Mouse (Mus musculus) kidney, postnatal 0 days (tissue): ENCODE data around the gene Dcun1d1. TPM values are rescaled to one million over a fixed set of nuclear protein-coding genes. Genes with fewer than 3 reads are reported as not detected.

ENCODE experiments used
- ATAC-seq: fragments of 200-750 bp; cut with Nextera tagmentation; replicated peaks from 2 replicates; pipeline ENCODE4 v1.8.0; 2017; ENCODE audit warnings: low read depth, moderate number of reproducible peaks, moderate TSS enrichment, moderate library complexity; ENCODE audit not compliant: low FRiP score
- DNase-seq: peaks from one replicate; pipeline ENCODE4 v3.0.0-alpha.2; 2016; ENCODE audit warnings: low spot score
- H3K27ac ChIP-seq: fragments of 300-500 bp; sonication (generic); 2 replicates; pipeline ENCODE4 v1.5.1; 2014; ENCODE audit warnings: mild to moderate bottlenecking
- H3K27me3 ChIP-seq: fragments of 300-500 bp; sonication (generic); 2 replicates; pipeline ENCODE4 v1.6.1; 2014; ENCODE audit warnings: low read length, mixed read lengths; ENCODE audit not compliant: insufficient read depth
- H3K36me3 ChIP-seq: fragments of 300-500 bp; sonication (generic); 2 replicates; pipeline ENCODE4 v1.6.1; 2014; ENCODE audit warnings: low read length, mixed read lengths; ENCODE audit not compliant: insufficient read depth
- H3K4me1 ChIP-seq: fragments of 300-500 bp; sonication (generic); replicated peaks from 2 replicates; pipeline ENCODE4 v1.6.1; 2014; ENCODE audit warnings: antibody characterized with exemption, low read length, mixed read lengths; ENCODE audit not compliant: insufficient read depth
- H3K4me2 ChIP-seq: fragments of 300-500 bp; sonication (generic); 2 replicates; pipeline ENCODE4 v1.6.1; 2014; ENCODE audit warnings: mild to moderate bottlenecking, low read length, moderate library complexity, mixed read lengths
- H3K4me3 ChIP-seq: fragments of 300-500 bp; sonication (generic); replicated peaks from 2 replicates; pipeline ENCODE4 v1.5.1; 2014; ENCODE audit warnings: low read depth, low read length
- H3K9ac ChIP-seq: fragments of 300-500 bp; sonication (generic); 2 replicates; pipeline ENCODE4 v1.6.1; 2014; ENCODE audit warnings: low read depth, low read length
- H3K9me3 ChIP-seq: fragments of 300-500 bp; sonication (generic); replicated peaks from 2 replicates; pipeline ENCODE4 v1.6.1; 2016; ENCODE audit warnings: low read length, inconsistent platforms, mixed read lengths
- CTCF ChIP-seq: IDR thresholded peaks from 2 replicates; pipeline ENCODE4 v1.5.1; 2016; ENCODE audit warnings: antibody characterized with exemption, low read depth, mild to moderate bottlenecking, moderate library complexity
- WGBS: fragments of 180-500 bp; shearing (Covaris S2); extraction: QIAGEN DNeasy Blood & Tissue Kit; methylation state at CpG from one replicate; pipeline ENCODE4 v1.1.7; 2014; 5-methylcytosine and 5-hydroxymethylcytosine counted together
- polyA plus RNA-seq: library from polyadenylated mRNA; unstranded; fragments of >200 nt; fragmentation: Nextera tagmentation; extraction: Ambion mirVana; gene quantifications from 2 replicates; pipeline ENCODE4 v1.2.1, GENCODE M21; 2015

Gene Dcun1d1
- polyA plus RNA-seq, 1 experiment from 2014 or later, result 94.9 TPM

- Histone ChIP-seq H3K27me3 (no peaks in the 10 kb centered on the region), H3K27ac (no peak overlapping the region), H3K9ac (no peak overlapping the region), H3K4me3 (no peak overlapping the region), H3K36me3 (peaks cover 4% of the 10 kb centered on the region; the same call in 1 of the 2 replicates), H3K4me2 (no peak overlapping the region), H3K4me1 (no peaks in the 10 kb centered on the region), H3K9me3 (no peaks in the 10 kb centered on the region)
- no peak for DNase-seq
- no peak for TF ChIP-seq CTCF
- 92% methylated on average over 11 of the region's 11 CpGs for WGBS
- ATAC-seq, result no peak
Measured at GRCm38 (mm10) chr3:35954901-35955575, 17.8 kb upstream of the Dcun1d1 start.

DNA sequence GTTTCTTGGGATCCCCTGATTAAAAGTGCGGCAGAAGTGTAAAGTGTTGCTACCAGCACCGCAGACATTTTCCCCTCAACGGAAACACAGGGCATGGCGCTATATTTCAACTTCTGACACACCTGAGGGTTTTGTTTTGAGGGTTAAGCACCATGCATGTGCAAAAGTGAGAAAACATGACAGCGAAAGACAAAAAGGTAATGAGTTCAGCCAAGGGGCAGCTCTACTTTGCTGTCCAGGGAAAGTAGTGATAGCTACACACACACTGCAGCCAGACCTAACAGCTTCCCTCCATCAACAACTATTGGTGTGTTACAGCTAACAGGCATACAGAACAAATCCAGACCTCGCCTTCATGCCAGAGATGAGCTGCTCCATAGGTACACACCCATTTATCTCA lies 16.6 kb upstream of the Dcun1d1 start:
- Histone ChIP-seq H3K4me1 (no peaks in the 10 kb centered on the region), H3K9me3 (no peaks in the 10 kb centered on the region), H3K4me2 (no peak overlapping the region), H3K27ac (no peak overlapping the region), H3K27me3 (no peaks in the 10 kb centered on the region), H3K36me3 (no peaks in the 10 kb centered on the region), H3K9ac (no peak overlapping the region), H3K4me3 (no peak overlapping the region)
- no peak for TF ChIP-seq CTCF
- 86% methylated on average over 6 of the region's 6 CpGs for WGBS
- ATAC-seq (no peak), DNase-seq (no peak)

DNA sequence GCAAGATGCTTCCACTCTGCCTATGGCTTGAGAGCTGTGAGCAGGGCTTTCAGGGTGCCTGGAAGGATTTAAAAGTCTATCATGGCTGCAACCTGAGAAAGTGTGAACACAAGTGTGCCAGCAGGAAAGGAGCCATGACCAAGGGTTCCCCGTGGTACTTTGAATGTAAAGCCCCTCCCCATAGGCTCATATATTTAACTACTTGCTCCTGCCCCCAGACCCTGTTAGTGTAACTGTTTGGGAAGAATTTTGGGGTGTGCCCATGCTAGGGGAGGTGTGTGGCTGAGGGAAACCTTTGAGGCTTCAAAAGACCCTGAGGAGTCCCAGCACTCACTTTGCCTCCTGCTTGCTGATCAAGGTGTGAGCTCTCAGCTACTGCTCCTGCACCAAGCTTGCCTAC lies 15.9 kb upstream of the Dcun1d1 start:
- WGBS, result 24% methylated on average over 1 of the region's 1 CpGs
- no peak for TF ChIP-seq CTCF

DNA sequence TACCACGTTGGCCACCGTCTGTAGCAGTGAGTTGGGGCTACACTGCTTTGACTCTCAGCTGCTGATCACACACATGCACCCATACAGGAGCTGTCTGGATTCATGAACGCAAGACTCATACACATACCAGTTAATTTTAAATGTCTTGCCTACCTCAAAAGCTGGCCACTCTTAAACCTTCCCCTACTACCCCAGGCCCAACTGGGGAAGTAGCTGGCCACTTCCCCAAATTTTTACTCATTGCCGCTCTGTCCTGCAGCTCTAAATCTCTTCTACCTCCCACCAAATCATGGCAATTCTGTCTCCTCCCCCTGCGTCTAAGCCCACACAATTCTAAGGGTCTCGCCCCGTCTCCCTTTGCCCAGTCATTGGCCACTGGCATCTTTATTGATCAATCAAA lies 11.0 kb upstream of the Dcun1d1 start:
- ATAC-seq (no peak), DNase-seq (no peak)
- Histone ChIP-seq H3K9me3 (no peaks in the 10 kb centered on the region), H3K27me3 (no peaks in the 10 kb centered on the region), H3K36me3 (no peaks in the 10 kb centered on the region), H3K27ac (no peak overlapping the region), H3K4me2 (no peak overlapping the region), H3K9ac (no peak overlapping the region), H3K4me3 (no peak overlapping the region), H3K4me1 (no peaks in the 10 kb centered on the region)
- TF ChIP-seq CTCF, result no peak
- 91% methylated on average over 7 of the region's 7 CpGs for WGBS

More for the DNA sequence above, 15.9 kb upstream of the Dcun1d1 start:
- Histone ChIP-seq H3K4me3 (no peak overlapping the region), H3K9me3 (no peaks in the 10 kb centered on the region), H3K4me2 (no peak overlapping the region), H3K9ac (no peak overlapping the region), H3K27ac (no peak overlapping the region), H3K27me3 (no peaks in the 10 kb centered on the region), H3K36me3 (no peaks in the 10 kb centered on the region), H3K4me1 (no peaks in the 10 kb centered on the region)
- DNase-seq (no peak), ATAC-seq (no peak)

DNA sequence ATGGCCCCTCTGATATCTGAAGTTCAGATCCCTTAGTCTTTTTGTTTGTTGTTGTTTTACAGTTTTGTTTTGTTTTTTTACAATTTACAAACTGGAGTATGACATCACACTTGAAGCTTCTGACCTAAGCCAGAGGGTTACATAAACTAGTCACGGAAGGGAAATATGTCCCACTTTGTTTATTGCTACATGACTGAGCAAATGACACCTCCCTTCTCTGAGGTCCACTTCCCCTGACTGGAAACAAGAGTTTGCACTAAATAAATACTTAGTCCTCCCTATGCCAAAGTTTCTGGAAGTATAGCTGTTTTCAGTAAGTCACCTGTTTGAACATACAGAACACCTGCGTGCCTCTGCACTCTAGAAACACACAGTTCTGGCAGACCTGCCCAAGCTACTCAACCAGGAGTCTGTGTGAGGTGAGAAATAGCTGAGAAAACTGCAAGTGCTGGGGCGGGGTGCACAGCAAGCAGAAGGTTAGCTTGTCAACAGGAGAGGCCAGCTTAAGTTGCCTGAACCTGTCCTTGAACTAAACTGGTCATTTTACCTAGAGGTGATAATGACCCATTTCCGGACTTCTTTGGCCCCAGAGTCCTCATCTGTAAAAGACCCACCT lies 3.4 kb upstream of the Dcun1d1 start:
- Histone ChIP-seq H3K36me3 (no peaks in the 10 kb centered on the region), H3K9ac (no peak overlapping the region), H3K4me1 (no peaks in the 10 kb centered on the region), H3K27me3 (no peaks in the 10 kb centered on the region), H3K9me3 (no peaks in the 10 kb centered on the region), H3K27ac (no peak overlapping the region), H3K4me3 (no peak overlapping the region), H3K4me2 (no peak overlapping the region)
- no peak for ATAC-seq
- no peak for TF ChIP-seq CTCF
- no peak for DNase-seq
- WGBS, result 83% methylated on average over 4 of the region's 4 CpGs

GRCm38 (mm10) chr3:35940047-35940446 lies 2.8 kb upstream of the Dcun1d1 start:
- H3K4me2 ChIP-seq, result no peak overlapping the region
- no peak overlapping the region for H3K27ac ChIP-seq
- H3K27me3 ChIP-seq, result no peaks in the 10 kb centered on the region
- H3K36me3 ChIP-seq, result no peaks in the 10 kb centered on the region
- no peak overlapping the region for H3K4me3 ChIP-seq
- no peak for TF ChIP-seq CTCF
- H3K9ac ChIP-seq, result no peak overlapping the region
- 37% methylated on average over 2 of the region's 2 CpGs for WGBS
- DNase-seq (no peak), ATAC-seq (no peak)
- H3K4me1 ChIP-seq, result no peaks in the 10 kb centered on the region
- no peaks in the 10 kb centered on the region for H3K9me3 ChIP-seq
